Mouse (Mus musculus) kidney, postnatal 25 days (tissue): Measurements from ENCODE around the gene Gm597.

Experiments used
- DNase-seq, 2 experiments: peaks; one replicate each; pipeline ENCODE4 v3.0.0; 2021; ENCODE audit warnings: mixed read lengths in 2 of 2

The Gm597 gene

GRCm38 (mm10) chr1:28780152-28780551 is at the start of gene Gm597:
Gm597 (minus strand) TSS chr1:28780252.
- DNase-seq, result no peak

- no peak for DNase-seq
Observed at GRCm38 (mm10) chr1:28807689-28808088, 27.6 kb upstream of the Gm597 start.

- DNase-seq, result no peak
Observed at GRCm38 (mm10) chr1:28806618-28807017, 26.6 kb upstream of the Gm597 start.

- no peak for DNase-seq
Observed at GRCm38 (mm10) chr1:28800881-28801280, 20.8 kb upstream of the Gm597 start.
